Mouse (Mus musculus): ENCODE data around the gene Supt7l. TPM values are rescaled to one million over a fixed set of nuclear protein-coding genes. Genes with fewer than 3 reads are reported as not detected.

The Supt7l gene
- total RNA-seq, 1 experiment = 22.4 TPM

GRCm38 (mm10) chr5:31467798-31468197 lies 59.8 kb downstream of the Supt7l start:
- in situ Hi-C loops (cut with MboI; ENCODE audit: low sequenced_read_pairs in 2 of 2, unreplicated experiment in 2 of 2) = no loop called here
- Histone ChIP-seq H3K9me3 (ENCODE audit: control insufficient read depth, insufficient read depth, low read depth, low read length) (no peaks in the 10 kb centered on the region), H3K36me3 (ENCODE audit: control insufficient read depth, insufficient read depth, low read length, poor library complexity, severe bottlenecking) (peaks cover 27% of the 10 kb centered on the region; the same call in 1 of the 2 replicates), H3K9ac (ENCODE audit: insufficient read depth, low read depth, low read length, poor library complexity, severe bottlenecking) (no peak overlapping the region), H3K27ac (ENCODE audit: insufficient read depth, low read depth, low read length, poor library complexity, severe bottlenecking) (no peak overlapping the region), H3K4me3 (ENCODE audit: insufficient read depth in 1 of 2, low read depth in 1 of 2, low read length in 2 of 2, poor library complexity in 1 of 2, severe bottlenecking in 1 of 2) (no peak overlapping the region), H3K4me1 (ENCODE audit: control insufficient read depth in 2 of 2, insufficient read depth in 2 of 2, low read length in 2 of 2, poor library complexity in 1 of 2) (peaks cover 2% of the 10 kb centered on the region in 2 experiments; a peak in 1 of 4 replicates)
- DNase-seq (ENCODE audit: low read depth, low spot score) = no peak
- no peak for TF ChIP-seq MAFK (IDR thresholded peaks at IDR 0.05; ENCODE audit: insufficient read depth, low read depth, low read length)
- no peak for TF ChIP-seq ZC3H11A (IDR thresholded peaks at IDR 0.05; ENCODE audit: borderline replicate concordance, low read depth, low read length)
- no peak for TF ChIP-seq ZNF384 (IDR thresholded peaks at IDR 0.05; ENCODE audit: low read depth, low read length)
- TF ChIP-seq HCFC1 (IDR thresholded peaks at IDR 0.05; ENCODE audit: borderline replicate concordance, insufficient read depth, low read length) = no peak
- no peak for TF ChIP-seq CHD2 (IDR thresholded peaks at IDR 0.05; ENCODE audit: low read depth, low read length)

Other genes with a start within 250 kb of the Supt7l start
- gene Ift172, start 236.7 kb downstream of the Supt7l start, total RNA-seq (2012; rRNA removed) = 26.9 and 38.1 TPM in 2 replicates
- gene Fndc4, start 231.7 kb downstream of the Supt7l start, total RNA-seq (2012; rRNA removed) = 14.2 and 23.2 TPM in 2 replicates
- gene Gckr, start 230.4 kb downstream of the Supt7l start, total RNA-seq (2012; rRNA removed) = 0.04 TPM in 1 of 2 replicates, not detected in the other
- 29.5 and 32.3 TPM in 2 replicates for gene Zfp512, start 75.4 kb downstream of the Supt7l start, total RNA-seq (2012; rRNA removed)
- 2.4 TPM in 2 replicates for gene 4930548H24Rik, start 42.1 kb downstream of the Supt7l start, total RNA-seq (2012; rRNA removed)
- 69.7 and 82.8 TPM in 2 replicates for gene Gpn1, start 33.1 kb downstream of the Supt7l start, total RNA-seq (2012; rRNA removed)
- gene Slc4a1ap, start 812 bp downstream of the Supt7l start, total RNA-seq (2012; rRNA removed) = 26.5 and 30.2 TPM in 2 replicates
- gene Mrpl33, start 69.1 kb upstream of the Supt7l start, total RNA-seq (2012; rRNA removed) = 170 and 172 TPM in 2 replicates
- 2.1 and 2.2 TPM in 2 replicates for gene Rbks, start 169.8 kb upstream of the Supt7l start, total RNA-seq (2012; rRNA removed)
- 33.9 and 43.1 TPM in 2 replicates for gene Babam2, start 169.9 kb upstream of the Supt7l start, total RNA-seq (2012; rRNA removed)